Mouse (Mus musculus): ENCODE measurements around the gene Tnfrsf1b. TPM values are rescaled to one million over a fixed set of nuclear protein-coding genes. Genes with fewer than 3 reads are reported as not detected.
A peak's percentile ranks its signal among the peaks of the same experiment; 100 is the strongest.

Tnfrsf1b gene
- polyA plus RNA-seq (2014; fragmentation: Nextera tagmentation; extraction: Ambion mirVana): 2.1 TPM in 2 replicates

- H3K4me2 ChIP-seq (ENCODE audit: low read depth, low read length, severe bottlenecking): peak within 1 kb of the TSS; percentile 67
- no peak within 1 kb of the TSS for H3K27ac ChIP-seq (ENCODE audit: low read depth, low read length)
- H3K36me3 ChIP-seq (ENCODE audit: control insufficient read depth, insufficient read depth, low read length): no peaks in the 10 kb centered on the region
- peak within 1 kb of the TSS; percentile 35 for H3K4me3 ChIP-seq (ENCODE audit: low read depth, low read length)
- no peaks in the 10 kb centered on the region for H3K9me3 ChIP-seq (ENCODE audit: control insufficient read depth, low read length)
- peak within 1 kb of the TSS; percentile 51 for H3K9ac ChIP-seq (ENCODE audit: low read length)
- WGBS: under 1% methylated on average over 45 of the region's 47 CpGs
- ATAC-seq (replicated peaks; ENCODE audit: low FRiP score): peak; percentile 83
- H3K27me3 ChIP-seq (ENCODE audit: control insufficient read depth, insufficient read depth, low read length): peaks cover 5% of the 10 kb centered on the region
- DNase-seq (ENCODE audit: low spot score): peak; percentile 55
- H3K4me1 ChIP-seq (replicated peaks; ENCODE audit: control insufficient read depth, insufficient read depth, low read length): 0 out of 2 replicates have a peak, but pooled peaks cover 2% of the 10 kb centered on the region
These were observed at the start of gene Tnfrsf1b for GRCm38 (mm10) chr4:145246173-145247011. Tnfrsf1b (minus strand) TSS chr4:145246870.

DNA sequence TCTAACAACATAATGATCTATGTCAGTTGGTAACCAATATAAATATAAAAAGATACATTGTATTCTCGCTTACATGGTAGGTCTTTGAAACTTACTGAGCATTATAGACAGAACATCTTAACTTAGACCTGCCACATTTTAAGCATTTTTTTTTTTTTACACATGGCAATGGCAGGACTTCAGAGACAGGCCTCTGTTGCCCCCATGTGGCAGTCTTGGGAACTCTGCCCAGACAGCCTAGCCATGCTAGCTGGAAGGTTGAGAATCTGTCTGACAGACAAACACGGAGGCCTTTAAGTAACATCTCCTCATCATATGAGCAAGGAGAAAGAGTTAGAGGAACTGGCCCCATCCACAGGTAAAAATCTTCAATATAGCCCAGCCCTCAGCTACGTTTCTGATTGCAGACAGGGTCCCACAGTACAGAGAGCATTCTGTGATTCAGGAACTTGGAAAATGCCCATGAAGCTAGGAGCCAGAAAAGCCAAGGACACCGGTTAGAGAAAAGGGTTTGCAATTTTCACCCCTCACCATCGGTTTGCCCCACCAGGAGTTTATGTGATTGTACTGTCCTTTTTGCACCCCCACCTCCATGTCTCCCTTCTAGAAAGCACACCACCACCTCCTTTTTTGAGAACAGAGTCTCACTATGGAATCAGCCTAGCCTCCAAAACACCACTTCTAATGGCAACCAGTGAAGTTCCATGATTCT is 49.1 kb upstream of the Tnfrsf1b start:
- H3K27ac ChIP-seq (ENCODE audit: low read depth, low read length): no peak overlapping the region
- H3K9ac ChIP-seq (ENCODE audit: low read length): no peak overlapping the region

DNA sequence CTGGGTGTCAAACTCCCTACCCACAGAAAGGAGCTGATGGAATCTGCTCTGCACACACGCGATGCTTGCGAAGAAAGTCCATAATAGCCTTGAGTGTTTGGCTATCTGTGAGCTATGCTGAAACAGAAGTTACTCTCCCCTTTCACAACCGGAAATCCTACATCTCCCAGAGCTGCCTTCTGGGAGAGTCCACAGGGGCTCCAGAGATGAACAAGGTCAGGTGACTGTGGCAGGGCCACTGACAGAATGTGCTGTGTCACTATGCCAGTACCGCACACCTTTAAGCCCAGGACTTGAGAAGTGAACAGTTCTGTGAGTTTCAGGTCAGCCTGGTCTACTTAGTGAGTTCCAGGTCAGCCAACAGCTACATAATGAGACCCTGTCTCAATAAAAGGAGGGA is 47.9 kb upstream of the Tnfrsf1b start:
- WGBS: 92% methylated on average over 5 of the region's 5 CpGs
- H3K4me1 ChIP-seq (replicated peaks; ENCODE audit: control insufficient read depth, insufficient read depth, low read length): no peaks in the 10 kb centered on the region
- DNase-seq (ENCODE audit: low spot score): no peak

More for the DNA sequence above, 49.1 kb upstream of the Tnfrsf1b start:
- H3K4me2 ChIP-seq (ENCODE audit: low read depth, low read length, severe bottlenecking): no peak overlapping the region
- ATAC-seq (replicated peaks; ENCODE audit: low FRiP score) (0 out of 2 replicates have a peak, but pooled peaks have one; percentile 48), DNase-seq (ENCODE audit: low spot score) (peak; percentile 72)
- H3K36me3 ChIP-seq (ENCODE audit: control insufficient read depth, insufficient read depth, low read length): no peaks in the 10 kb centered on the region
- no peaks in the 10 kb centered on the region for H3K27me3 ChIP-seq (ENCODE audit: control insufficient read depth, insufficient read depth, low read length)
- no peaks in the 10 kb centered on the region for H3K4me1 ChIP-seq (replicated peaks; ENCODE audit: control insufficient read depth, insufficient read depth, low read length)
- no peak overlapping the region for H3K4me3 ChIP-seq (ENCODE audit: low read depth, low read length)
- WGBS: 56% methylated on average over 5 of the region's 5 CpGs
- H3K9me3 ChIP-seq (ENCODE audit: control insufficient read depth, low read length): no peaks in the 10 kb centered on the region

GRCm38 (mm10) chr4:145286369-145287120 is 39.9 kb upstream of the Tnfrsf1b start:
- Histone ChIP-seq H3K36me3 (ENCODE audit: control insufficient read depth, insufficient read depth, low read length) (no peaks in the 10 kb centered on the region), H3K27me3 (ENCODE audit: control insufficient read depth, insufficient read depth, low read length) (no peaks in the 10 kb centered on the region), H3K27ac (ENCODE audit: low read depth, low read length) (no peak overlapping the region), H3K9me3 (ENCODE audit: control insufficient read depth, low read length) (no peaks in the 10 kb centered on the region), H3K4me2 (ENCODE audit: low read depth, low read length, severe bottlenecking) (no peak overlapping the region), H3K9ac (ENCODE audit: low read length) (no peak overlapping the region), H3K4me1 (replicated peaks; ENCODE audit: control insufficient read depth, insufficient read depth, low read length) (no peaks in the 10 kb centered on the region), H3K4me3 (ENCODE audit: low read depth, low read length) (no peak overlapping the region)
- ATAC-seq (replicated peaks; ENCODE audit: low FRiP score): peak; percentile 74
- WGBS: 55% methylated on average over 4 of the region's 4 CpGs
- DNase-seq (ENCODE audit: low spot score): peak; percentile 59

More for the DNA sequence above, 47.9 kb upstream of the Tnfrsf1b start:
- Histone ChIP-seq H3K27me3 (ENCODE audit: control insufficient read depth, insufficient read depth, low read length) (no peaks in the 10 kb centered on the region), H3K4me2 (ENCODE audit: low read depth, low read length, severe bottlenecking) (no peak overlapping the region), H3K36me3 (ENCODE audit: control insufficient read depth, insufficient read depth, low read length) (no peaks in the 10 kb centered on the region), H3K9me3 (ENCODE audit: control insufficient read depth, low read length) (no peaks in the 10 kb centered on the region), H3K4me3 (ENCODE audit: low read depth, low read length) (no peak overlapping the region), H3K27ac (ENCODE audit: low read depth, low read length) (no peak overlapping the region), H3K9ac (ENCODE audit: low read length) (no peak overlapping the region)
- ATAC-seq (replicated peaks; ENCODE audit: low FRiP score): no peak

GRCm38 (mm10) chr4:145284675-145285074 is 38.0 kb upstream of the Tnfrsf1b start:
- Histone ChIP-seq H3K36me3 (ENCODE audit: control insufficient read depth, insufficient read depth, low read length) (no peaks in the 10 kb centered on the region), H3K27ac (ENCODE audit: low read depth, low read length) (no peak overlapping the region), H3K4me2 (ENCODE audit: low read depth, low read length, severe bottlenecking) (no peak overlapping the region), H3K27me3 (ENCODE audit: control insufficient read depth, insufficient read depth, low read length) (no peaks in the 10 kb centered on the region), H3K4me3 (ENCODE audit: low read depth, low read length) (no peak overlapping the region), H3K4me1 (replicated peaks; ENCODE audit: control insufficient read depth, insufficient read depth, low read length) (no peaks in the 10 kb centered on the region), H3K9ac (ENCODE audit: low read length) (no peak overlapping the region), H3K9me3 (ENCODE audit: control insufficient read depth, low read length) (no peaks in the 10 kb centered on the region)
- ATAC-seq (replicated peaks; ENCODE audit: low FRiP score): no peak
- no peak for DNase-seq (ENCODE audit: low spot score)
- 92% methylated on average over 4 of the region's 4 CpGs for WGBS

DNA sequence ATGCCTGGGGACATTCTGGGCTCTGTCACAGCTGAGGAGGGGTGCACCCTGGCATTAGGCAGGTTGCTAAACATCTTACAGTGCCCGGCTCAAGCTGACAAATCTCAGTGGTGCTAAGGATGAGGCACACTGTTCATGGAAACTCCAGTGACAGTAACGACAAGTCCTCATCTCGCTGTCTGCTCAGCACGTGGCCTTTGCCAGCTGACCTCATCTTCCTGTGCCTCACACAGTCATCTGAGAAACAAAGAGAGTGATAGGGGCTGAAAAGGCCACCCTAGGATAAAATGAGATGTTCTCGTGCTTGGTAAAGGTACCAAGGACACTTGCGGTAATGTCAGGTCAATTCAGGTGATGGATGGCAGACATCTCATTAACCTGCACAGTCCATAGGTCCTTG is 36.8 kb upstream of the Tnfrsf1b start:
- DNase-seq (ENCODE audit: low spot score): no peak
- Histone ChIP-seq H3K4me3 (ENCODE audit: low read depth, low read length) (no peak overlapping the region), H3K4me2 (ENCODE audit: low read depth, low read length, severe bottlenecking) (no peak overlapping the region), H3K9ac (ENCODE audit: low read length) (no peak overlapping the region), H3K27me3 (ENCODE audit: control insufficient read depth, insufficient read depth, low read length) (no peaks in the 10 kb centered on the region), H3K9me3 (ENCODE audit: control insufficient read depth, low read length) (no peaks in the 10 kb centered on the region), H3K27ac (ENCODE audit: low read depth, low read length) (no peak overlapping the region), H3K36me3 (ENCODE audit: control insufficient read depth, insufficient read depth, low read length) (no peaks in the 10 kb centered on the region), H3K4me1 (replicated peaks; ENCODE audit: control insufficient read depth, insufficient read depth, low read length) (no peaks in the 10 kb centered on the region)
- ATAC-seq (replicated peaks; ENCODE audit: low FRiP score): no peak
- WGBS: 77% methylated on average over 6 of the region's 6 CpGs

DNA sequence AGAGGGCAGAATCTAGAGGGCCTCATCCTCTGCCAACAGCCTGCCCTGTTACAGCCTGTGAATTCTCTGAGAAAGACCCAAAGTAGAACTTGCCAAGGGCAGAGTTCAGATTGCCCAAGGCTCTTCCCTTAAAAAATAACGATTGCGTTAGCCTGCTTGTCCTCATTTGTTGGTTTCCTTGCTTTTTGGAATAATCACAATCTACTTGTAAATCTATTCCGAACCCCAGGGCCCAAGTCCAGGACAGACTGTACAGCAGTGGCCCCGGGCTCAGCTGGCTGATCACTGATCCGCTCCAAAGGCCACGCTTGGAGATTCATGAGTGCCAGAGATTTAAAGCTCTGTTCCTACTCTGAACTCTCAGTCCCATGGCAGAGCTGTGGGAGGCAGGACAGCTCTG is 34.3 kb upstream of the Tnfrsf1b start:
- no peaks in the 10 kb centered on the region for H3K9me3 ChIP-seq (ENCODE audit: control insufficient read depth, low read length)
- no peaks in the 10 kb centered on the region for H3K4me1 ChIP-seq (replicated peaks; ENCODE audit: control insufficient read depth, insufficient read depth, low read length)
- H3K4me2 ChIP-seq (ENCODE audit: low read depth, low read length, severe bottlenecking): no peak overlapping the region
- no peak overlapping the region for H3K27ac ChIP-seq (ENCODE audit: low read depth, low read length)
- no peaks in the 10 kb centered on the region for H3K27me3 ChIP-seq (ENCODE audit: control insufficient read depth, insufficient read depth, low read length)
- no peaks in the 10 kb centered on the region for H3K36me3 ChIP-seq (ENCODE audit: control insufficient read depth, insufficient read depth, low read length)
- DNase-seq (ENCODE audit: low spot score): no peak
- H3K9ac ChIP-seq (ENCODE audit: low read length): no peak overlapping the region
- ATAC-seq (replicated peaks; ENCODE audit: low FRiP score): no peak
- WGBS: 93% methylated on average over 6 of the region's 6 CpGs
- no peak overlapping the region for H3K4me3 ChIP-seq (ENCODE audit: low read depth, low read length)

GRCm38 (mm10) chr4:145278724-145279370 is 32.2 kb upstream of the Tnfrsf1b start:
- no peak overlapping the region for H3K4me2 ChIP-seq (ENCODE audit: low read depth, low read length, severe bottlenecking)
- WGBS: 88% methylated on average over 3 of the region's 3 CpGs
- DNase-seq (ENCODE audit: low spot score): no peak

More at GRCm38 (mm10) chr4:145278724-145279370, 32.2 kb upstream of the Tnfrsf1b start:
- Histone ChIP-seq H3K9me3 (ENCODE audit: control insufficient read depth, low read length) (no peaks in the 10 kb centered on the region), H3K9ac (ENCODE audit: low read length) (no peak overlapping the region), H3K36me3 (ENCODE audit: control insufficient read depth, insufficient read depth, low read length) (no peaks in the 10 kb centered on the region), H3K27me3 (ENCODE audit: control insufficient read depth, insufficient read depth, low read length) (no peaks in the 10 kb centered on the region), H3K4me1 (replicated peaks; ENCODE audit: control insufficient read depth, insufficient read depth, low read length) (no peaks in the 10 kb centered on the region), H3K27ac (ENCODE audit: low read depth, low read length) (no peak overlapping the region), H3K4me3 (ENCODE audit: low read depth, low read length) (no peak overlapping the region)
- ATAC-seq (replicated peaks; ENCODE audit: low FRiP score): no peak

Measured in forebrain, embryonic 11.5 days (tissue).